Mouse (Mus musculus): ENCODE results near the gene Plxnb2. TPM values are rescaled to one million over a fixed set of nuclear protein-coding genes. Genes with fewer than 3 reads are reported as not detected.

The Plxnb2 gene
- polyA plus RNA-seq, 1 experiment: 376 TPM

DNA sequence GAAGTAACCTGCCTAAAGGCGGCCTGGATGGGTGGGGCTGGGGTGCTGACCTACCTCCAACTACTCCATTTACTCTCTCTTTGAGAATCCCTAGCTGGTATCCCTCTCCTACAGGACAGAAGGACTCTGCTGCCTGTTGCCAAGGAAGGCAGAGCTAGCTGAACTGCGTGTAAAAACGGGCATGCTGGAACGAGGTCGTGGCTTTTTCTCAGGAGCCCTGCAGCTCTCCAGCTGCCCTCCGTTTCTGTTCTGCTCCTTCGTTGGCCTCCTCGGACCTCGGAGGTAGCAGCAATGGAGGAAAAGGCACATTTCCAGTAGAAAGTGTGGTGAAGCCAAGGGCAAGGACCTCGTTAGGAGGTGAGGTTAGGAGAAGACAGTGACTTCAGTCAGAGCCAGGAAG, 11.7 kb downstream of the Plxnb2 start:
- no peak overlapping the region for H3K4me3 ChIP-seq (ENCODE audit: low read depth, low read length)
- TF ChIP-seq CTCF (IDR thresholded peaks at IDR 0.05; ENCODE audit: extremely low read depth, insufficient read length, insufficient replicate concordance, low read depth, low read length) (no peak), POLR2A (IDR thresholded peaks at IDR 0.05; ENCODE audit: low read depth, low read length) (no peak)
- WGBS: 67% methylated on average over 10 of the region's 10 CpGs
- peak overlapping the region; percentile 46 for H3K27ac ChIP-seq (ENCODE audit: insufficient read depth, low read depth, low read length)
- H3K4me1 ChIP-seq (ENCODE audit: control insufficient read depth, insufficient read depth, insufficient read length, low read length): peaks cover 21% of the 10 kb centered on the region
- H3K27me3 ChIP-seq (ENCODE audit: control insufficient read depth, insufficient read depth, low read length): no peaks in the 10 kb centered on the region
- H3K36me3 ChIP-seq (ENCODE audit: control insufficient read depth, insufficient read depth, low read length): peaks cover 50% of the 10 kb centered on the region

- Histone ChIP-seq H3K27ac (ENCODE audit: insufficient read depth, low read depth, low read length) (no peak overlapping the region), H3K4me1 (ENCODE audit: control insufficient read depth, insufficient read depth, insufficient read length, low read length) (peaks cover 15% of the 10 kb centered on the region), H3K36me3 (ENCODE audit: control insufficient read depth, insufficient read depth, low read length) (peaks cover 84% of the 10 kb centered on the region), H3K27me3 (ENCODE audit: control insufficient read depth, insufficient read depth, low read length) (no peaks in the 10 kb centered on the region), H3K4me3 (ENCODE audit: low read depth, low read length) (no peak overlapping the region)
- WGBS: 89% methylated on average over 12 of the region's 12 CpGs
- no peak for TF ChIP-seq CTCF (IDR thresholded peaks at IDR 0.05; ENCODE audit: extremely low read depth, insufficient read length, insufficient replicate concordance, low read depth, low read length)
- TF ChIP-seq POLR2A (IDR thresholded peaks at IDR 0.05; ENCODE audit: low read depth, low read length): no peak
These were observed 15.1 kb downstream of the Plxnb2 start for GRCm38 (mm10) chr15:89165478-89165877.

GRCm38 (mm10) chr15:89161397-89161796, 19.2 kb downstream of the Plxnb2 start:
- TF ChIP-seq CTCF (IDR thresholded peaks at IDR 0.05; ENCODE audit: extremely low read depth, insufficient read length, insufficient replicate concordance, low read depth, low read length) (no peak), POLR2A (IDR thresholded peaks at IDR 0.05; ENCODE audit: low read depth, low read length) (no peak)
- no peak overlapping the region for H3K4me3 ChIP-seq (ENCODE audit: low read depth, low read length)
- H3K27me3 ChIP-seq (ENCODE audit: control insufficient read depth, insufficient read depth, low read length): no peaks in the 10 kb centered on the region
- no peak overlapping the region for H3K27ac ChIP-seq (ENCODE audit: insufficient read depth, low read depth, low read length)
- H3K36me3 ChIP-seq (ENCODE audit: control insufficient read depth, insufficient read depth, low read length): peaks cover 98% of the 10 kb centered on the region
- WGBS: 68% methylated on average over 9 of the region's 9 CpGs
- no peaks in the 10 kb centered on the region for H3K4me1 ChIP-seq (ENCODE audit: control insufficient read depth, insufficient read depth, insufficient read length, low read length)

DNA sequence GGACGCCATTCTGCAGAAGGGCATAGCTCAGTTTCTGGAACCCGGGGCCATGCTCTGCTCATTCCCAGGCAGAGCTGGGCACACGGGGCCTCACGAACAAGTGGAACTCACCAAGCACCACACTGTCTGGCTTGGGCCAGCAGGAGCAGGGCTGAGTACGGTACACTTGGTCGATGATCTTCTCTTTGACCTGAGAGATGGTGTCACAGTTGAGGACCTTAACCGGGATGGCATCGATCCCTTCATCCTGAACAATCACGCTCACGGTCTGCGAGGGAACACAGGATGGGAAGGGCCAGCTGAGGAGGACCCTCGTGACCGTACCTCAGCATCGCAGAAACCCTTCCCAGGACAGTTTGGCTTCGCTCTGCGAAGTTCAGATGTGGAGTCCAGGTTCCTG, 22.1 kb downstream of the Plxnb2 start:
- no peaks in the 10 kb centered on the region for H3K27me3 ChIP-seq (ENCODE audit: control insufficient read depth, insufficient read depth, low read length)
- H3K27ac ChIP-seq (ENCODE audit: insufficient read depth, low read depth, low read length): no peak overlapping the region
- no peak overlapping the region for H3K4me3 ChIP-seq (ENCODE audit: low read depth, low read length)
- peaks cover 89% of the 10 kb centered on the region for H3K36me3 ChIP-seq (ENCODE audit: control insufficient read depth, insufficient read depth, low read length)
- H3K4me1 ChIP-seq (ENCODE audit: control insufficient read depth, insufficient read depth, insufficient read length, low read length): no peaks in the 10 kb centered on the region
- no peak for TF ChIP-seq CTCF (IDR thresholded peaks at IDR 0.05; ENCODE audit: extremely low read depth, insufficient read length, insufficient replicate concordance, low read depth, low read length)
- TF ChIP-seq POLR2A (IDR thresholded peaks at IDR 0.05; ENCODE audit: low read depth, low read length): no peak
- WGBS: 96% methylated on average over 16 of the region's 16 CpGs

DNA sequence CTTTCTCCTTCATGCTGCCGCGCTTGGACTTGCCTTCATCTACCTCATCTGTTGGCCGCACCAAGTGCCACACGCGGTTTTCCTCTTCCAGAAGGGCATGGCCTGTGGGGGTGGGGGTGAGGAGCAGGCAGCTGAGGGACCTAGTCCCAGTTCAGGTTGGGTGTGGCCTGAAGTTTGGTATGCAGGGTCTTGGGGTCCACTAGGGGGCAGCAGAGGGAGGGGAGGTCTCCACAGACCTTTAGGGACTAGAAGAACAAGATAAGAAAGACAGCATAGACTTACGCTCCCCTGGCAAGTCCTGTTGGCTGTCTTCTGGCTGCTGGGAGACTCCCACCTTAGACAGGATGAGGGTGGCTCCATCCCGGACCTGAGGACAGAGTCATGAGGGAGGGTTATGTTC, 22.6 kb downstream of the Plxnb2 start:
- Histone ChIP-seq H3K27ac (ENCODE audit: insufficient read depth, low read depth, low read length) (no peak overlapping the region), H3K4me3 (ENCODE audit: low read depth, low read length) (no peak overlapping the region), H3K36me3 (ENCODE audit: control insufficient read depth, insufficient read depth, low read length) (peaks cover 84% of the 10 kb centered on the region), H3K27me3 (ENCODE audit: control insufficient read depth, insufficient read depth, low read length) (no peaks in the 10 kb centered on the region), H3K4me1 (ENCODE audit: control insufficient read depth, insufficient read depth, insufficient read length, low read length) (no peaks in the 10 kb centered on the region)
- WGBS: 70% methylated on average over 7 of the region's 7 CpGs
- peak; percentile 71; the same call in 1 of the 2 replicates for TF ChIP-seq CTCF (IDR thresholded peaks at IDR 0.05; ENCODE audit: extremely low read depth, insufficient read length, insufficient replicate concordance, low read depth, low read length)
- no peak for TF ChIP-seq POLR2A (IDR thresholded peaks at IDR 0.05; ENCODE audit: low read depth, low read length)

GRCm38 (mm10) chr15:89152312-89152711, 28.3 kb downstream of the Plxnb2 start:
- Histone ChIP-seq H3K27me3 (ENCODE audit: control insufficient read depth, insufficient read depth, low read length) (peaks cover 20% of the 10 kb centered on the region), H3K27ac (ENCODE audit: insufficient read depth, low read depth, low read length) (no peak overlapping the region), H3K4me1 (ENCODE audit: control insufficient read depth, insufficient read depth, insufficient read length, low read length) (0 out of 2 replicates have a peak, but pooled peaks cover 3% of the 10 kb centered on the region), H3K4me3 (ENCODE audit: low read depth, low read length) (no peak overlapping the region), H3K36me3 (ENCODE audit: control insufficient read depth, insufficient read depth, low read length) (peaks cover 29% of the 10 kb centered on the region)
- TF ChIP-seq POLR2A (IDR thresholded peaks at IDR 0.05; ENCODE audit: low read depth, low read length) (no peak), CTCF (IDR thresholded peaks at IDR 0.05; ENCODE audit: extremely low read depth, insufficient read length, insufficient replicate concordance, low read depth, low read length) (no peak)

DNA sequence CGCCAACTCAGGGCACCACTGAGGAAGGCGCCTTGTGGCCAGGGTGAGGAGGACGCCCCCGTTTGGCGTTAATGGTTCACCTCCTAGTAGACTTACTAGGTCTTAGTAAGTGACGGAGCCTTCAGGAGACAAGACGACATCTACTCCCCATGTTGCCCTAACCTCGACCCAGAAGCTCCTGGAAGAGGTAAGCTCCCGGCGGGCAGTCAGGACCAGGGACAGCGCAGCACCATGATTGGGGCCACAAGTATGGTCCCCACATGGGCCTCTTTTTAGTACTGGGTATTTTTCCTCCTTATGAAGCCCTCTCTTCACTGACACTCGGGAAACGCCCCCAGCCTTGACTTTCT, 30.6 kb downstream of the Plxnb2 start:
- H3K4me3 ChIP-seq (ENCODE audit: low read depth, low read length): peak overlapping the region; percentile 35
- H3K27me3 ChIP-seq (ENCODE audit: control insufficient read depth, insufficient read depth, low read length): peaks cover 26% of the 10 kb centered on the region
- TF ChIP-seq CTCF (IDR thresholded peaks at IDR 0.05; ENCODE audit: extremely low read depth, insufficient read length, insufficient replicate concordance, low read depth, low read length) (no peak), POLR2A (IDR thresholded peaks at IDR 0.05; ENCODE audit: low read depth, low read length) (no peak)
- WGBS: 5% methylated on average over 13 of the region's 13 CpGs
- H3K27ac ChIP-seq (ENCODE audit: insufficient read depth, low read depth, low read length): 0 out of 2 replicates have a peak overlapping the region, but pooled peaks have one; percentile 18
- peaks cover 8% of the 10 kb centered on the region for H3K36me3 ChIP-seq (ENCODE audit: control insufficient read depth, insufficient read depth, low read length)
- H3K4me1 ChIP-seq (ENCODE audit: control insufficient read depth, insufficient read depth, insufficient read length, low read length): peaks cover 10% of the 10 kb centered on the region

Measured in small intestine, adult 2 months (tissue).